Mouse (Mus musculus) limb, embryonic 11.5 days (tissue): ENCODE data around the gene Kat2b. TPM values are rescaled to one million over a fixed set of nuclear protein-coding genes. Genes with fewer than 3 reads are reported as not detected.

ENCODE experiments used
- ATAC-seq: fragments of 200-750 bp; cut with Nextera tagmentation; 2 replicates; pipeline ENCODE4 v1.8.0; 2017; ENCODE audit warnings: low read depth; ENCODE audit not compliant: insufficient number of reproducible peaks, low FRiP score, low TSS enrichment
- DNase-seq: peaks from one replicate; pipeline ENCODE4 v3.0.0-alpha.2; 2015; ENCODE audit warnings: low spot score
- H3K27ac ChIP-seq: fragments of 300-500 bp; sonication (generic); replicated peaks from 2 replicates; pipeline ENCODE4 v1.5.1; 2014; ENCODE audit warnings: low read depth, mild to moderate bottlenecking, low read length
- H3K27me3 ChIP-seq: fragments of 300-500 bp; sonication (generic); 2 replicates; pipeline ENCODE4 v1.6.1; 2014; ENCODE audit warnings: mild to moderate bottlenecking, low read length, mixed read lengths; ENCODE audit not compliant: control insufficient read depth, insufficient read depth
- H3K36me3 ChIP-seq: fragments of 300-500 bp; sonication (generic); 2 replicates; pipeline ENCODE4 v1.6.1; 2014; ENCODE audit warnings: mild to moderate bottlenecking, low read length, moderate library complexity, mixed read lengths; ENCODE audit not compliant: control insufficient read depth, insufficient read depth
- H3K4me1 ChIP-seq: fragments of 300-500 bp; sonication (generic); 2 replicates; pipeline ENCODE4 v1.6.1; 2014; ENCODE audit warnings: low read length, mixed read lengths; ENCODE audit not compliant: control insufficient read depth, insufficient read depth
- H3K4me2 ChIP-seq: fragments of 300-500 bp; sonication (generic); 2 replicates; pipeline ENCODE4 v1.6.1; 2014; ENCODE audit warnings: low read depth, mild to moderate bottlenecking, moderate library complexity; ENCODE audit not compliant: severe bottlenecking
- H3K4me3 ChIP-seq: fragments of 300-500 bp; sonication (generic); 2 replicates; pipeline ENCODE4 v1.5.1; 2014; ENCODE audit warnings: low read depth, low read length
- H3K9ac ChIP-seq: fragments of 300-500 bp; sonication (generic); 2 replicates; pipeline ENCODE4 v1.6.1; 2014; ENCODE audit warnings: mild to moderate bottlenecking, low read length
- H3K9me3 ChIP-seq: fragments of 300-500 bp; sonication (generic); 2 replicates; pipeline ENCODE4 v1.6.1; 2016; ENCODE audit warnings: low read length; ENCODE audit not compliant: control insufficient read depth
- WGBS: fragments of 180-500 bp; shearing (Covaris S2); extraction: QIAGEN DNeasy Blood & Tissue Kit; methylation state at CpG from one replicate; pipeline ENCODE4 v1.1.7; 2014; 5-methylcytosine and 5-hydroxymethylcytosine counted together
- polyA plus RNA-seq: library from polyadenylated mRNA; unstranded; fragments of >200 nt; fragmentation: Nextera tagmentation; extraction: Ambion mirVana; gene quantifications from 2 replicates; pipeline ENCODE4 v1.2.1, GENCODE M21; 2014

The Kat2b gene
- polyA plus RNA-seq, 1 experiment from 2014 or later: 2.9 TPM

- WGBS: 88% methylated on average over 9 of the region's 9 CpGs
- H3K9me3 ChIP-seq: no peaks in the 10 kb centered on the region
- DNase-seq (no peak), ATAC-seq (no peak)
- no peak overlapping the region for H3K4me2 ChIP-seq
- no peaks in the 10 kb centered on the region for H3K27me3 ChIP-seq
- no peaks in the 10 kb centered on the region for H3K36me3 ChIP-seq
- no peak overlapping the region for H3K9ac ChIP-seq
- H3K4me1 ChIP-seq: no peaks in the 10 kb centered on the region
- no peak overlapping the region for H3K4me3 ChIP-seq
- no peak overlapping the region for H3K27ac ChIP-seq
These were observed 22.9 kb upstream of the Kat2b start for GRCm38 (mm10) chr17:53543591-53544324.

- H3K9ac ChIP-seq: no peak overlapping the region
- 80% methylated on average over 8 of the region's 8 CpGs for WGBS
- no peaks in the 10 kb centered on the region for H3K36me3 ChIP-seq
- no peak overlapping the region for H3K27ac ChIP-seq
- no peak overlapping the region for H3K4me2 ChIP-seq
- H3K27me3 ChIP-seq: no peaks in the 10 kb centered on the region
- no peak overlapping the region for H3K4me3 ChIP-seq
- ATAC-seq: no peak
- H3K4me1 ChIP-seq: no peaks in the 10 kb centered on the region
- no peak for DNase-seq
- no peaks in the 10 kb centered on the region for H3K9me3 ChIP-seq
These were observed 15.1 kb upstream of the Kat2b start for GRCm38 (mm10) chr17:53551306-53552299.

GRCm38 (mm10) chr17:53554088-53554487, 12.6 kb upstream of the Kat2b start:
- Histone ChIP-seq H3K27ac (no peak overlapping the region), H3K9ac (no peak overlapping the region), H3K27me3 (no peaks in the 10 kb centered on the region), H3K4me1 (no peaks in the 10 kb centered on the region), H3K4me3 (no peak overlapping the region), H3K9me3 (no peaks in the 10 kb centered on the region), H3K36me3 (no peaks in the 10 kb centered on the region), H3K4me2 (no peak overlapping the region)
- ATAC-seq: no peak
- no peak for DNase-seq
- WGBS: 77% methylated on average over 4 of the region's 4 CpGs

- H3K36me3 ChIP-seq: no peaks in the 10 kb centered on the region
- no peak overlapping the region for H3K27ac ChIP-seq
- ATAC-seq (no peak), DNase-seq (no peak)
- no peak overlapping the region for H3K9ac ChIP-seq
- H3K9me3 ChIP-seq: no peaks in the 10 kb centered on the region
- H3K4me1 ChIP-seq: no peaks in the 10 kb centered on the region
- no peak overlapping the region for H3K4me2 ChIP-seq
- 81% methylated on average over 3 of the region's 3 CpGs for WGBS
- H3K4me3 ChIP-seq: no peak overlapping the region
- no peaks in the 10 kb centered on the region for H3K27me3 ChIP-seq
These were observed 11.8 kb upstream of the Kat2b start for GRCm38 (mm10) chr17:53554813-53555212.

GRCm38 (mm10) chr17:53557443-53557842, 9.2 kb upstream of the Kat2b start:
- Histone ChIP-seq H3K4me1 (no peaks in the 10 kb centered on the region), H3K36me3 (no peaks in the 10 kb centered on the region), H3K4me2 (no peak overlapping the region), H3K9me3 (no peaks in the 10 kb centered on the region), H3K9ac (no peak overlapping the region), H3K27me3 (no peaks in the 10 kb centered on the region), H3K27ac (no peak overlapping the region), H3K4me3 (no peak overlapping the region)
- no peak for ATAC-seq
- WGBS: 81% methylated on average over 3 of the region's 3 CpGs
- DNase-seq: no peak

- Histone ChIP-seq H3K4me3 (no peak overlapping the region), H3K27me3 (no peaks in the 10 kb centered on the region), H3K4me1 (no peaks in the 10 kb centered on the region), H3K36me3 (no peaks in the 10 kb centered on the region), H3K27ac (no peak overlapping the region), H3K4me2 (no peak overlapping the region), H3K9ac (no peak overlapping the region), H3K9me3 (no peaks in the 10 kb centered on the region)
- DNase-seq (no peak), ATAC-seq (no peak)
- 94% methylated on average over 5 of the region's 5 CpGs for WGBS
These were observed 7.0 kb upstream of the Kat2b start for GRCm38 (mm10) chr17:53559646-53560045.

- no peaks in the 10 kb centered on the region for H3K36me3 ChIP-seq
- H3K9me3 ChIP-seq: no peaks in the 10 kb centered on the region
- no peaks in the 10 kb centered on the region for H3K27me3 ChIP-seq
- no peak for ATAC-seq
- WGBS: 85% methylated on average over 4 of the region's 4 CpGs
- DNase-seq: no peak
- no peak overlapping the region for H3K4me3 ChIP-seq
- no peak overlapping the region for H3K27ac ChIP-seq
- no peaks in the 10 kb centered on the region for H3K4me1 ChIP-seq
- H3K4me2 ChIP-seq: no peak overlapping the region
- no peak overlapping the region for H3K9ac ChIP-seq
These were observed 5.1 kb upstream of the Kat2b start for GRCm38 (mm10) chr17:53561458-53562029.

GRCm38 (mm10) chr17:53564837-53565236, 1.8 kb upstream of the Kat2b start:
- ATAC-seq (no peak), DNase-seq (no peak)
- no peaks in the 10 kb centered on the region for H3K9me3 ChIP-seq
- no peaks in the 10 kb centered on the region for H3K36me3 ChIP-seq
- no peaks in the 10 kb centered on the region for H3K27me3 ChIP-seq
- H3K27ac ChIP-seq: no peak overlapping the region
- 85% methylated on average over 4 of the region's 4 CpGs for WGBS
- H3K9ac ChIP-seq: no peak overlapping the region
- H3K4me2 ChIP-seq: no peak overlapping the region
- H3K4me1 ChIP-seq: peaks cover 2% of the 10 kb centered on the region; the same call in 1 of the 2 replicates
- no peak overlapping the region for H3K4me3 ChIP-seq
